Mouse (Mus musculus) embryonic fibroblast, embryonic 13.5 days (primary cell): ENCODE results near the gene Copz2. TPM values are rescaled to one million over a fixed set of nuclear protein-coding genes. Genes with fewer than 3 reads are reported as not detected.

Source experiments
- H3K27ac ChIP-seq: 2 replicates; pipeline ENCODE4 v1.5.1; 2012; ENCODE audit warnings: low read length, control low read depth, inconsistent platforms; ENCODE audit not compliant: insufficient read depth
- H3K4me1 ChIP-seq: 2 replicates; pipeline ENCODE4 v1.6.1; 2011; ENCODE audit warnings: low read length; ENCODE audit not compliant: control insufficient read depth, insufficient read depth
- H3K4me3 ChIP-seq: 2 replicates; pipeline ENCODE4 v1.5.1; 2011; ENCODE audit warnings: mild to moderate bottlenecking, control low read depth, low read length; ENCODE audit not compliant: insufficient read depth
- CTCF ChIP-seq: IDR thresholded peaks from 2 replicates; pipeline ENCODE4 v1.5.1; 2011; ENCODE audit warnings: mild to moderate bottlenecking, control low read depth, low read length, moderate library complexity, borderline replicate concordance; ENCODE audit not compliant: insufficient read depth
- POLR2A ChIP-seq: IDR thresholded peaks from 2 replicates; pipeline ENCODE4 v1.6.1; 2011; ENCODE audit warnings: low read depth, mild to moderate bottlenecking, control low read depth, low read length, moderate library complexity
- polyA plus RNA-seq: library from polyadenylated mRNA; stranded (reverse); fragments of >200 nt; gene quantifications from 2 replicates; pipeline ENCODE4 v1.2.4, GENCODE M21; 2011; ENCODE audit warnings: low read depth; ENCODE audit not compliant: missing spikeins, insufficient read length

Gene Copz2
- polyA plus RNA-seq, 1 experiment: 187 TPM

- Histone ChIP-seq H3K27ac (no peak overlapping the region), H3K4me1 (no peaks in the 10 kb centered on the region), H3K4me3 (no peak overlapping the region)
- no peak for TF ChIP-seq CTCF
- TF ChIP-seq POLR2A: no peak
Observed at GRCm38 (mm10) chr11:96877071-96877470, 27.4 kb downstream of the Copz2 start.

GRCm38 (mm10) chr11:96878715-96879114, 29.0 kb downstream of the Copz2 start:
- Histone ChIP-seq H3K27ac (no peak overlapping the region), H3K4me3 (no peak overlapping the region), H3K4me1 (no peaks in the 10 kb centered on the region)
- TF ChIP-seq POLR2A (no peak), CTCF (no peak)

- TF ChIP-seq CTCF (no peak), POLR2A (no peak)
- H3K4me3 ChIP-seq: no peak overlapping the region
- H3K27ac ChIP-seq: no peak overlapping the region
- no peaks in the 10 kb centered on the region for H3K4me1 ChIP-seq
Observed at GRCm38 (mm10) chr11:96879359-96879758, 29.7 kb downstream of the Copz2 start.

- no peaks in the 10 kb centered on the region for H3K4me1 ChIP-seq
- H3K27ac ChIP-seq: no peak overlapping the region
- no peak overlapping the region for H3K4me3 ChIP-seq
- TF ChIP-seq POLR2A: no peak
- no peak for TF ChIP-seq CTCF
Observed at GRCm38 (mm10) chr11:96880296-96880695, 30.6 kb downstream of the Copz2 start.

- TF ChIP-seq POLR2A (no peak), CTCF (no peak)
- Histone ChIP-seq H3K27ac (no peak overlapping the region), H3K4me1 (no peaks in the 10 kb centered on the region), H3K4me3 (no peak overlapping the region)
Observed at GRCm38 (mm10) chr11:96885901-96886340, 36.3 kb downstream of the Copz2 start.

- no peak for TF ChIP-seq CTCF
- TF ChIP-seq POLR2A: no peak
- no peaks in the 10 kb centered on the region for H3K4me1 ChIP-seq
- no peak overlapping the region for H3K4me3 ChIP-seq
- H3K27ac ChIP-seq: no peak overlapping the region
Observed at GRCm38 (mm10) chr11:96886942-96887546, 37.4 kb downstream of the Copz2 start.

- H3K27ac ChIP-seq: no peak overlapping the region
- no peak overlapping the region for H3K4me3 ChIP-seq
- H3K4me1 ChIP-seq: peaks cover 6% of the 10 kb centered on the region; the same call in 1 of the 2 replicates
- TF ChIP-seq POLR2A (no peak), CTCF (no peak)
Observed at GRCm38 (mm10) chr11:96891784-96892527, 42.3 kb downstream of the Copz2 start.

- Histone ChIP-seq H3K4me1 (peaks cover 6% of the 10 kb centered on the region; the same call in 1 of the 2 replicates), H3K27ac (no peak overlapping the region), H3K4me3 (no peak overlapping the region)
- TF ChIP-seq CTCF (no peak), POLR2A (no peak)
Observed at GRCm38 (mm10) chr11:96893203-96893842, 43.7 kb downstream of the Copz2 start.

- Histone ChIP-seq H3K4me1 (peaks cover 6% of the 10 kb centered on the region; the same call in 1 of the 2 replicates), H3K27ac (peak overlapping the region; percentile 35; the same call in 1 of the 2 replicates), H3K4me3 (no peak overlapping the region)
- no peak for TF ChIP-seq POLR2A
- no peak for TF ChIP-seq CTCF
Observed at GRCm38 (mm10) chr11:96895886-96896285, 46.2 kb downstream of the Copz2 start.

GRCm38 (mm10) chr11:96899449-96900306, 50.0 kb downstream of the Copz2 start:
- Histone ChIP-seq H3K4me1 (peaks cover 8% of the 10 kb centered on the region; the same call in 1 of the 2 replicates), H3K4me3 (no peak overlapping the region), H3K27ac (no peak overlapping the region)
- TF ChIP-seq CTCF: no peak
- no peak for TF ChIP-seq POLR2A
